Mouse (Mus musculus): ENCODE measurements at regions not wholly inside any gene's neighbourhood (a gene's known extent, or its start where the extent isn't known, plus 50 kb on each side); places are given as distances from the start of the nearest gene placed in this dataset.

GRCm38 (mm10) chr12:15895215-15895614, 78.5 kb upstream of the Trib2 start:
- H3K9me3 ChIP-seq (replicated peaks): no peaks in the 10 kb centered on the region
- ATAC-seq (replicated peaks; ENCODE audit: insufficient number of reproducible peaks, insufficient read depth, low FRiP score, low read depth): no peak
- H3K4me3 ChIP-seq: no peak overlapping the region
- no peaks in the 10 kb centered on the region for H3K27me3 ChIP-seq
- peaks cover 9% of the 10 kb centered on the region; the same call in 1 of the 2 replicates for H3K4me1 ChIP-seq (replicated peaks)
- H3K9ac ChIP-seq: no peak overlapping the region
- H3K4me2 ChIP-seq: no peak overlapping the region
- 34% methylated on average over 2 of the region's 2 CpGs for WGBS
- no peaks in the 10 kb centered on the region for H3K36me3 ChIP-seq
- no peak overlapping the region for H3K27ac ChIP-seq

- no peak overlapping the region for H3K4me3 ChIP-seq
- no peak for ATAC-seq (replicated peaks; ENCODE audit: insufficient number of reproducible peaks, insufficient read depth, low FRiP score, low read depth)
- H3K4me2 ChIP-seq: no peak overlapping the region
- WGBS: 58% methylated on average over 1 of the region's 1 CpGs
- H3K9ac ChIP-seq: no peak overlapping the region
- no peaks in the 10 kb centered on the region for H3K27me3 ChIP-seq
- H3K9me3 ChIP-seq (replicated peaks): no peaks in the 10 kb centered on the region
- H3K36me3 ChIP-seq: no peaks in the 10 kb centered on the region
- H3K27ac ChIP-seq: no peak overlapping the region
- peaks cover 7% of the 10 kb centered on the region; the same call in 1 of the 2 replicates for H3K4me1 ChIP-seq (replicated peaks)
Measured at GRCm38 (mm10) chr12:15890591-15890990, 73.9 kb upstream of the Trib2 start.

DNA sequence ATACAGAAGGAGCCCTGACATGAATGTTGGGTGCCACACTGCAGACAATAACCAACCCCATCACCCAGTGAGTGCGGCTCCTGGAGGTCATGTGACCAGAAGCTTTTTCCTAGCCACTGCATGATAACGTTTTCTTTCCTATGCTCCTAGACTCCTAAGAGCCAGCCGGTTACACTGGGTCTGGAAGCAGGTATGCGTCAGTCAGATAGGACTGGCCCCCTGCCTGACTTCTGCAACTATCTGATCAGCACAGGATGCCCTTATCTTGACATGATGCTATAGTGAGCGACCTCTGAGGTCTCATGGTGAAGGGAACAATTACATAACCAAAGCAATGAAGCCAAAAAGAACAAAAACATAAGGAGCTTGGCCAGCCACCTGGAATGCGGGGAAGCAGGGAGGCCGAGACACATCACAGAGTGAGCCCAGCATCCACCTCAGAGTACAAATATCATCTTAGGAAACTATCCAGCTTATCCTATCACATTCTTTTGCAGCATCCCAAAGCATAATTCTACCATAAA, 63.2 kb upstream of the Trib2 start:
- ATAC-seq (replicated peaks; ENCODE audit: insufficient number of reproducible peaks, insufficient read depth, low FRiP score, low read depth): no peak
- Histone ChIP-seq H3K36me3 (no peaks in the 10 kb centered on the region), H3K4me1 (replicated peaks) (0 out of 2 replicates have a peak, but pooled peaks cover 4% of the 10 kb centered on the region), H3K9me3 (replicated peaks) (no peaks in the 10 kb centered on the region), H3K4me2 (no peak overlapping the region), H3K27me3 (no peaks in the 10 kb centered on the region), H3K4me3 (no peak overlapping the region), H3K9ac (no peak overlapping the region), H3K27ac (no peak overlapping the region)
- whole genome bisulfite sequencing: 55% methylated on average over 7 of the region's 7 CpGs
